Mouse (Mus musculus) stomach, postnatal 0 days (tissue): ENCODE data around the gene Ano10.

ENCODE experiments used
- CTCF ChIP-seq: IDR thresholded peaks from 2 replicates; pipeline ENCODE4 v1.5.1; 2016; ENCODE audit warnings: antibody characterized with exemption, low read depth, mild to moderate bottlenecking, moderate library complexity
- EP300 ChIP-seq: optimal IDR thresholded peaks from 2 replicates; pipeline ENCODE3; 2016; ENCODE audit warnings: antibody characterized with exemption

- TF ChIP-seq CTCF (no peak), EP300 (peak; percentile 77)
Observed at GRCm38 (mm10) chr9:122152063-122152462, 142.2 kb downstream of the Ano10 start.
